Mouse (Mus musculus): ENCODE measurements around the gene Ankrd13d. TPM values are rescaled to one million over a fixed set of nuclear protein-coding genes. Genes with fewer than 3 reads are reported as not detected.
"Not testable (repeated sequence)": the region's sequence is repeated elsewhere in the genome, so short reads cannot be mapped to it uniquely, and the experiment has no call there.

Gene Ankrd13d
- total RNA-seq, 2 experiments from 2014 or later: 87.8 to 91.7 TPM

GRCm38 (mm10) chr19:4270187-4270586 lies 12.8 kb downstream of the Ankrd13d start:
- DNase-seq (ENCODE audit: extremely low spot score in 1 of 2, low spot score in 2 of 2): no peak

GRCm38 (mm10) chr19:4268566-4269361 lies 14.2 kb downstream of the Ankrd13d start, which contains the start of gene Ssh3:
Gene Ssh3, minus strand, starts transcription at chr19:4269180.
- peak in 1 of 2 experiments; percentile 70 for DNase-seq (ENCODE audit: extremely low spot score in 1 of 2, low spot score in 2 of 2)
- intact Hi-C loops (cut with DNase I): no loop called here

More at GRCm38 (mm10) chr19:4270187-4270586, 12.8 kb downstream of the Ankrd13d start:
- intact Hi-C loops (cut with DNase I): no loop called here

DNA sequence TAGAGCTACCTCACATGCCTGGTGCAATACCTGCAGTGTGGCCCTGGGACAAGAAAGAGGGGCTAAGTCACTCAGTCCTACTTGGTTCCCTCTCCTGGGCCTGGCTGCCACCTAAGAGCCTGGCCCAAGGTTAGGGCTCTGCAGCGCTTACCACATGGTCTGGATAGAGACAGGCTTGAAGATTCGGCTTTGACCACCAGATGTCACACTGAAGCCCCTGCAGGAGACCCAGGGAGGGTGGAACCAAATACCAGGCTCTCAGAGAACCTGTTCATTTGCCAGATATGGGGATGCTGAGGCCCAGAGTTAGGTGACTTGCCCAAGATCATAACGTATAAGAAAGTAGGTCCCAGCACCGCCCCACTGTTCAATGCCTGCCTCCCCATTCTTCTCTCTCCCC lies 17.0 kb downstream of the Ankrd13d start:
- intact Hi-C loops (cut with DNase I): no loop called here
- DNase-seq (ENCODE audit: extremely low spot score in 1 of 2, low spot score in 2 of 2): no peak

- DNase-seq (ENCODE audit: extremely low spot score in 1 of 2, low spot score in 2 of 2): no peak
These were observed 18.7 kb downstream of the Ankrd13d start for GRCm38 (mm10) chr19:4264171-4264780.

GRCm38 (mm10) chr19:4263702-4264101 lies 19.2 kb downstream of the Ankrd13d start:
- intact Hi-C loops (cut with DNase I): no loop called here
- no peak for DNase-seq (ENCODE audit: extremely low spot score in 1 of 2, low spot score in 2 of 2)

More at GRCm38 (mm10) chr19:4264171-4264780, 18.7 kb downstream of the Ankrd13d start:
- intact Hi-C loops (cut with DNase I): no loop called here

- no peak for DNase-seq (ENCODE audit: extremely low spot score in 1 of 2, low spot score in 2 of 2)
- intact Hi-C loops (cut with DNase I): no loop called here
These were observed 20.2 kb downstream of the Ankrd13d start for GRCm38 (mm10) chr19:4262756-4263155.

GRCm38 (mm10) chr19:4261038-4261698 lies 21.8 kb downstream of the Ankrd13d start:
- no peak for DNase-seq (ENCODE audit: extremely low spot score in 1 of 2, low spot score in 2 of 2)
- intact Hi-C loops (cut with DNase I): no loop called here

DNA sequence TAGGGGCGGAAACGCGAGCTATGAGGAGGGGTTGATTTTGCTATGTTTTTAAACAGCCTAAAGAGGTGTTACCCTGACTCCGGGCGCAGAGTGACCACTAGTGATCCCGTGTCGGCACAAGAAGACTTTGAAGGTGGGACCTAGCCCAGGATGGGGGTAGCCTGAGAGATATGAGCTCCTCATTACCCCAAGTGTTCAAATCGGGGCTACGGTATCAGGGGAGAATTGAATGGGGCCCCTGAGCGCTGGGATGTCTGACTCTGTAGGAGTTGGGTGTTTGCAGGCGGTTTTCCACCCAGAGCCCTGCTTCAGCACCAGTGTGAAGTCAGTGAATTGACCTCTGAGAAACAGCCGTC lies 25.1 kb downstream of the Ankrd13d start:
- intact Hi-C loops (cut with DNase I): loop anchor here (2.0 to 10.0 kb wide), 2 partner anchors 49 to 187 kb away; partner anchors contain the start of gene Grk2
- DNase-seq (ENCODE audit: extremely low spot score in 1 of 2, low spot score in 2 of 2): no peak

DNA sequence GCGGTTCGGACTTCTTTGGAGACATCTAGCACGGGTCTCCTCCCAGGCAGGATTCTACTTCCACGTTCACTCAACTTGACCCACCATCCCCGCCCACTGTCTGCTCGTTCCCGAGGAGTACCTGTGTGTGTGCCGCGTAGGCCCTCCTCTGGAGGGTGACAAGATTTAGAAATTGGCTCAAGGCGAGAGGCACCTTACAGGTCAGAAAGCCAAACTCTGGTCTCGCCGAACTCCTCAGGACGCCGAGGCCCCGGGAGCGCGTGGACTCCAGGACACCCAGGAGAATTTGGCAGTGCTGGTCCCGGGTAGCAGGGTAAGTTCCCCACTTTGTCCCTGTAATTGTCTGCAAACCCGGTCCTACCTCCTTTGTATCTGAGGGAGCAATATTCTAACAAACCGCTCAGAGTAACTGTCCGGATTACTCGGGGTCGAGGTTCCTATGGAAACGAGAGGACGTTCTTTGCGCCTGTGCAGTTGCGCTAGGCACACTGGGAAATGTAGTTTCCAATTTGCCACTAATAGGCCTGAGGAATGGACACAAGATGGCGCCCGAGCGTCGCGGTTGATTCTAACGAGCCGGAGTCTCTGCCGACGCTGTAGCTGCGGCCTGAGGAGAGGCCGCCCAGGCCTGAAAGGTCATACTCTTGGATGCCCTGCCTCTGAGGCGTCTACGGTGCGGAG lies 25.6 kb downstream of the Ankrd13d start:
- intact Hi-C loops (cut with DNase I): loop anchor here (2.0 to 10.0 kb wide), 2 partner anchors 49 to 187 kb away; partner anchors contain the start of gene Grk2
- peak; percentile 92 to 93 for DNase-seq (ENCODE audit: extremely low spot score in 1 of 2, low spot score in 2 of 2)

- DNase-seq (ENCODE audit: extremely low spot score in 1 of 2, low spot score in 2 of 2): no peak
- intact Hi-C loops (cut with DNase I): loop anchor here (2.0 to 10.0 kb wide), 2 partner anchors 51 to 189 kb away; partner anchors contain the start of gene Grk2
These were observed 27.3 kb downstream of the Ankrd13d start for GRCm38 (mm10) chr19:4255583-4256162.

- intact Hi-C loops (cut with DNase I): loop anchor here (10.0 kb wide), 1 partner anchor 191 kb away; no protein-coding TSS in a partner anchor
- DNase-seq (ENCODE audit: extremely low spot score in 1 of 2, low spot score in 2 of 2): no peak
These were observed 28.7 kb downstream of the Ankrd13d start for GRCm38 (mm10) chr19:4254230-4254629.

GRCm38 (mm10) chr19:4248683-4249082 lies 34.3 kb downstream of the Ankrd13d start:
- intact Hi-C loops (cut with DNase I): not testable (repeated sequence)

DNA sequence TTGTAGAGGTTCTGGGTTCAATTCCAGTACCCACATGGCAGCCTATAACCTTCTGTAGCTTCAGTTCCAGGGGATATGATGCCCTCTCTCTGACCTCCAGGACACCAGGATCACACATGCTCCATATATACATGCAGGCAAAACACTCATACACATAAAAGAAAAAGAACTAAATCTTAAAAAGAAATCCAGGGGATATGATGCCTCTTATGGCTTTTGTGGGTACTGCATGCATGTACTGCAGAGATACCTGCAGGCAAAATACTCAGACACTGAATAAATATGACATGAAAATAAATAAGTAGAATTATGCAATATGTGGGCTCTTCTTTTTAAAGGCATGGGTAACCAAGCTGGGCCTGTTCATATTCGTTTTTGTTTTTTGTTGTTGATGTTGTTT lies 35.9 kb downstream of the Ankrd13d start:
- no peak for DNase-seq (ENCODE audit: extremely low spot score in 1 of 2, low spot score in 2 of 2)
- intact Hi-C loops (cut with DNase I): no loop called here

More at GRCm38 (mm10) chr19:4248683-4249082, 34.3 kb downstream of the Ankrd13d start:
- DNase-seq (ENCODE audit: extremely low spot score in 1 of 2, low spot score in 2 of 2): not testable (repeated sequence)

- DNase-seq (ENCODE audit: extremely low spot score in 1 of 2, low spot score in 2 of 2): no peak
- intact Hi-C loops (cut with DNase I): no loop called here
These were observed 38.2 kb downstream of the Ankrd13d start for GRCm38 (mm10) chr19:4244775-4245174.

- no peak for DNase-seq (ENCODE audit: extremely low spot score in 1 of 2, low spot score in 2 of 2)
- intact Hi-C loops (cut with DNase I): no loop called here
These were observed 40.5 kb downstream of the Ankrd13d start for GRCm38 (mm10) chr19:4242416-4242815.

GRCm38 (mm10) chr19:4240247-4240668 lies 42.7 kb downstream of the Ankrd13d start:
- intact Hi-C loops (cut with DNase I): no loop called here
- DNase-seq (ENCODE audit: extremely low spot score in 1 of 2, low spot score in 2 of 2): no peak

DNA sequence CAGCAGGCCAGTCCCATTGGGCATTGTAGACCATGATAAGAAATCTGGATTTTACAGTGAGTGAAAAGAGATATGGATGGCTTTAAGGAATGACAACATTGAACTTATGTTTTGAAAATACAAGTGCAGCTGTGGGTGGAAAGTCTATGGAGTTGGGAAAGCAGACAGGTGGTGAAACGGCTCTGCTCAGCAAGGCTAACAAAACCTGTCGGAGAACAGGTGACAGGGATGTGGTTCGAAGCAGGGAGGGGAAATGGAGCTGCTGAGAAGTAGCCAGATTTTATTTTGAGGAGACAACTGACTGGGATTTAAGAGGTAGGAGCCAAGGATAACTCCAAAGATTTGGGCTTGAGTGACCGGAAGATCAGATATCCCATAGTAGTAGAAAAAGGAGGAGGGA lies 48.4 kb downstream of the Ankrd13d start:
- no peak for DNase-seq (ENCODE audit: extremely low spot score in 1 of 2, low spot score in 2 of 2)
- intact Hi-C loops (cut with DNase I): no loop called here

- intact Hi-C loops (cut with DNase I): no loop called here
- no peak for DNase-seq (ENCODE audit: extremely low spot score in 1 of 2, low spot score in 2 of 2)
These were observed 50.3 kb downstream of the Ankrd13d start for GRCm38 (mm10) chr19:4232651-4233050.
